Mouse (Mus musculus) small intestine, adult 2 months (tissue): ENCODE data around the gene Myo3a. TPM values are rescaled to one million over a fixed set of nuclear protein-coding genes. Genes with fewer than 3 reads are reported as not detected.

ENCODE experiments used
- H3K27ac ChIP-seq: fragments of 200-500 bp; 2 replicates; pipeline ENCODE4 v1.5.1; 2012; ENCODE audit warnings: low read depth, low read length, control low read depth, inconsistent platforms; ENCODE audit not compliant: insufficient read depth
- H3K27me3 ChIP-seq: fragments of 200-500 bp; 2 replicates; pipeline ENCODE4 v1.6.1; 2012; ENCODE audit warnings: mild to moderate bottlenecking, moderate library complexity, low read length, inconsistent platforms; ENCODE audit not compliant: control insufficient read depth, insufficient read depth
- H3K36me3 ChIP-seq: fragments of 200-500 bp; 2 replicates; pipeline ENCODE4 v1.6.1; 2012; ENCODE audit warnings: mild to moderate bottlenecking, low read length, control low read depth, inconsistent platforms; ENCODE audit not compliant: control insufficient read depth, insufficient read depth
- H3K4me1 ChIP-seq: fragments of 200-500 bp; 2 replicates; pipeline ENCODE4 v1.6.1; 2012; ENCODE audit warnings: low read length, inconsistent platforms, mixed read lengths; ENCODE audit not compliant: control insufficient read depth, insufficient read depth, insufficient read length
- H3K4me3 ChIP-seq: fragments of 200-500 bp; 2 replicates; pipeline ENCODE4 v1.5.1; 2012; ENCODE audit warnings: low read depth, mild to moderate bottlenecking, control low read depth, inconsistent platforms, low read length, moderate library complexity
- CTCF ChIP-seq: fragments of 200-500 bp; IDR thresholded peaks from 2 replicates; pipeline ENCODE4 v1.5.1; 2012; ENCODE audit warnings: low read depth, mild to moderate bottlenecking, control low read depth, inconsistent platforms, low read length, moderate library complexity, mixed read lengths; ENCODE audit not compliant: insufficient replicate concordance, insufficient read length; ENCODE audit errors: extremely low read depth
- POLR2A ChIP-seq: fragments of 200-500 bp; IDR thresholded peaks from 2 replicates; pipeline ENCODE4 v1.6.1; 2012; ENCODE audit warnings: low read depth, mild to moderate bottlenecking, control low read depth, inconsistent platforms, low read length, moderate library complexity
- WGBS: fragments of 180-500 bp; shearing (Covaris S2); methylation state at CpG from one replicate; pipeline ENCODE4 v1.1.7; 2018; 5-methylcytosine and 5-hydroxymethylcytosine counted together
- polyA plus RNA-seq: library from polyadenylated mRNA; depleted of rRNA; stranded (reverse); fragments of >200 nt; gene quantifications from 2 replicates; pipeline ENCODE4 v1.2.3, GENCODE M21; 2012; rRNA removed

The Myo3a gene
- polyA plus RNA-seq, result not detected in 2 replicates

DNA sequence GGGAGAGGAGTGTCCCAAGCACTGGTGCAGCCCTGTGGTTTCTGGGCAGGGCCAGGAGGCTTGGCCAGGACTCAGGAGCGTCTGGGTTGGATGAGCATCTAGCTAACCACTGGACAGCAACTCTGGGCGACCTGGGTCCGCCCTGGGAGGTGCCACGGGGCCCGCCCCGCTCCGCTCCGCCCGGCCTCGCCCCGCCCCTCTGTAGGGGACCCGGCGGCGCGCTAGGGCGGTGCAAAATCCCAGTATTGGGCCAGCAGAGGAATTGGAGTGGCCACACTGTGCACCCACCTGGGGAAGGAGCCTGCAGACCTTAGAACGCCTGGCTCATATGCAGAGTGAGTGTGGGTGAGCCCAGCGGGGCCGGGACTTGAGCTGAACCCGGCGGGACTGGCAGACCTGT is at the start of gene Myo3a:
Myo3a (plus strand) TSS at position 196 of the 400 bp plus-strand sequence.
- no peak for TF ChIP-seq POLR2A
- TF ChIP-seq CTCF, result no peak
- Histone ChIP-seq H3K27ac (no peak within 1 kb of the TSS), H3K4me3 (peak within 1 kb of the TSS; percentile 60), H3K36me3 (no peaks in the 10 kb centered on the region), H3K4me1 (peaks cover 4% of the 10 kb centered on the region; the same call in 1 of the 2 replicates), H3K27me3 (no peaks in the 10 kb centered on the region; the same call in 1 of the 2 replicates)
- WGBS, result 2% methylated on average over 21 of the region's 21 CpGs

DNA sequence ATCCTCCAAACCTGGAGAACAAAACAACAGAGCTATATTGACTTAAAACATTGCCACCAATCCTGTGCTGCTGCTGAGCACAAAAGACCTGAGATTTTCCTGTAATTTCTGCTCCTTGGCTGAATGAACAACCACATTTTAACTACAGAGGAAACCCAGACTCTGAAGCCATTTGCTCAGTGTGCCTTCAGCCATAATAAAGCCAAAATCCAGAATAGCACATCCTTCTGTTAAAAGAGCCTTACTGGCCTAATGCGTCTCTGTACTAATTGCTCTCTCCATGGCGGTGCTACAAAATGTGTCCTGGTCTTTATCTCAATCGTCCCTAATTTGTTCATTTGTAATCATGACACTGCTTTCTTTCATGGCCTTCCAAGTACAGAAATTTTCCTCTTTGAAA is 23.2 kb downstream of the Myo3a start:
- Histone ChIP-seq H3K27me3 (no peaks in the 10 kb centered on the region), H3K4me3 (no peak overlapping the region), H3K36me3 (no peaks in the 10 kb centered on the region), H3K27ac (no peak overlapping the region), H3K4me1 (no peaks in the 10 kb centered on the region)
- no peak for TF ChIP-seq POLR2A
- no peak for TF ChIP-seq CTCF
- WGBS, result 80% methylated on average over 3 of the region's 3 CpGs

DNA sequence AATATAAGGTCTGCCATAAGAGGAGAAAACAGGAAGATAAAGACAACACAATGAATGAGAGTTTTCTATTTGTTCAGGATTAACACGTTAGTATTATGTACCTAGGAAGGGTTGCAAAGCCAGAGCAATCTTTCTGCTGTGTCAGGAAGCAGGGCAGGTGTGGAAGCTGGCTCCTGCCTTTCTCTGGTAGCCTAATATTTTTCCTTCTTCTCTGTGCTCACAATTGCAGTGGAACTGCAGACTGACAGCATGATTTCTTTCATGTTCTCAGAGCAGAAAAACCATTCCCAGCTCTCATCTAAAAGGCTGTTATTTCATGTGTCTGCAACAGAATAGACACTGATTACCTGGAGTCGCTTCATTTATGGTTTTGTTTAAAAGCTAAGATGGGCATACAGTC is 23.7 kb downstream of the Myo3a start:
- whole genome bisulfite sequencing, result 55% methylated on average over 2 of the region's 2 CpGs
- no peaks in the 10 kb centered on the region for H3K4me1 ChIP-seq
- no peaks in the 10 kb centered on the region for H3K27me3 ChIP-seq
- no peak overlapping the region for H3K27ac ChIP-seq
- no peak overlapping the region for H3K4me3 ChIP-seq
- TF ChIP-seq CTCF (no peak), POLR2A (no peak)
- no peaks in the 10 kb centered on the region for H3K36me3 ChIP-seq

DNA sequence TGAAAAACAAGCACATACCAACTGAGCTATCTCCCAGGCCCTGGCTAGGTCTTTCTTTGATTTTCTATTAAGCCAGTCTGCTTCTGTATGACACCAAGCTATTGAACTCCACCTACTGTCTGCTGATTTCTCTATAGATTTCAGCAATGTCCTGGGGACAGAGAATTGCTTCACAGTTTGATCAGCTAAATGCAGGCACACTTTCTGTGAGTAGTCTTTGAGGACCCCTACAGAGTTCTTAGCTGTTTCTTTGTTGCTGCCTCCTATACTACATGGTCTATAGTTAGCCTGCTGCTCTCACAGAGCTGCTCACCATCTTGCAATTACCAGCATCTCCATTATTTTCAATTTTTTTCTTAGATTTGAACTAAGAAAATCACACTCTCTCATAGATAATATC is 28.3 kb downstream of the Myo3a start:
- no peaks in the 10 kb centered on the region for H3K36me3 ChIP-seq
- TF ChIP-seq CTCF (no peak), POLR2A (no peak)
- H3K4me3 ChIP-seq, result no peak overlapping the region
- H3K27ac ChIP-seq, result no peak overlapping the region
- no peaks in the 10 kb centered on the region for H3K27me3 ChIP-seq
- no peaks in the 10 kb centered on the region for H3K4me1 ChIP-seq

DNA sequence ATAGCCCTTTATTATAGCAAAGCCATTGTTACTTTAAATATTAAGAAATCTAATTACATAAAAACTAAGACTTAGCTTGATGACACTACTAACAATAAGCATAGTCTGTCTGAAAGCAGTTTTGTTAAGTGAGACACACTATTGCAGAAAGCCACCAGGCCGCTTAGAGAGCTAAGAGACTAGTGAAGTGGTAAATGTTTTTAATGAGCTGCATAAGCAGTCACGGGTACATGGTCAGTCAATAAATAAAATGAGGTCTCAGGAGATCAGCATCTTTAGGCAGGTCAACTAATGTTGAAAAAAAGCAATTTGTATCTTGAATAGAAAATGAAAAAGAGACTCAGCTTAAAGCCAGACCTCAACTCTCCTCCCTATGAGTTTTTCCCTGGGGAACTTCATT is 44.3 kb downstream of the Myo3a start:
- H3K27ac ChIP-seq, result no peak overlapping the region
- no peaks in the 10 kb centered on the region for H3K27me3 ChIP-seq
- H3K36me3 ChIP-seq, result no peaks in the 10 kb centered on the region
- H3K4me3 ChIP-seq, result no peak overlapping the region
- WGBS, result 80% methylated on average over 2 of the region's 2 CpGs
- TF ChIP-seq POLR2A (no peak), CTCF (no peak)
- H3K4me1 ChIP-seq, result no peaks in the 10 kb centered on the region

DNA sequence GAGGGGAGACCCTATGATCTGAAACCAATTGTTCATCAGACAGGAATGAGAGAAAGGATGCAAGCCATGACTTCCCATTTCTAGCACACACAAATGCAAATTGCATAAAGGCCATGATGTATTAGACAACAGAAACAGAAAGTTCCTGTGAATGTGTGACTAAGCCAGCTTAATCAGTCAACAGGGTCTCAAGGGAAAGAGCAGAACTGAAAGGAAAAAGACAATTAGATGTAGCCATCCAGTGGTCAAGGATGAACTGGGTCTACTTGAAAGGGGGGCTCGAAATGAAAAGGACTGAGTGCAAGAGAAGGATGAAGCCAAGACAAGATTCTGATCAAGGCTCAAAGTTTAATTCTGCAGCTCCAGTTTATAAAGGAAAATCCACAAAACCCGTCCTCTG is 58.1 kb downstream of the Myo3a start:
- Histone ChIP-seq H3K27me3 (no peaks in the 10 kb centered on the region), H3K27ac (no peak overlapping the region), H3K4me3 (no peak overlapping the region), H3K4me1 (no peaks in the 10 kb centered on the region), H3K36me3 (no peaks in the 10 kb centered on the region)
- TF ChIP-seq POLR2A, result no peak
- TF ChIP-seq CTCF, result no peak
- 51% methylated on average over 2 of the region's 2 CpGs for WGBS

DNA sequence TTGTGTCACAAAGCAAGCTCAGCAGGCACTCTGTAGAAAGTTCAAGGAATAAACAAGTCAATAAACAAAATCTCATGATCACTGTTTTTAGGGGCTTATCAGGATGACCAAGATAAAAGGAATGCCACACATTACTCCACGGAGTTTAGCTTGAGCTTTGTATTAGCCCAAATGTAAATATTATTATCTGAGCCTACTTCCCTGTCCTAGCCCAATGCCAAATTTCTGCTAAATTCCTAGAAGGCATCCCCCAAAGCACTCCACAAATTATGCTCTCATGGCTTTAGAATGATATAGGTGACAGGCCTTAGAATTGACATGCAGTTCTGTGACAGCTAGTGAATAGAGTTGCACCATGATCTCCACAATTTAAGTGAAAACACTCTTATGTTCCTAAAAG is 58.5 kb downstream of the Myo3a start:
- H3K27me3 ChIP-seq, result no peaks in the 10 kb centered on the region
- WGBS, result 8% methylated on average over 1 of the region's 1 CpGs
- no peaks in the 10 kb centered on the region for H3K36me3 ChIP-seq
- H3K27ac ChIP-seq, result no peak overlapping the region
- no peaks in the 10 kb centered on the region for H3K4me1 ChIP-seq
- H3K4me3 ChIP-seq, result no peak overlapping the region
- TF ChIP-seq POLR2A (no peak), CTCF (no peak)
